ENCODE assay signal across 12 mouse cellular contexts in genomic region chr11:52005586-52005985, GRCm38 (mm10). TPM values are rescaled to one million over a fixed set of nuclear protein-coding genes. Genes with fewer than 3 reads are reported as not detected.
DNase-seq lines count a peak whose midpoint lies in the region; ATAC-seq lines count a peak whose summit lies in the region.
"Had no signal": no experiment of that assay in that cellular context is flagged by ENCODE, and none has a peak within 500 bp of the region (broad histone marks: within the 10 kb centered on the region; RNA-seq: fewer than 3 reads in every experiment).

No protein-coding gene starts in this region.

- peak overlapping the region; percentile 1; the same call in 1 of the 2 replicates for H3K9ac ChIP-seq in liver, embryonic 12.5 days
- H3K9ac ChIP-seq in forebrain, embryonic 12.5 days, result no peak overlapping the region
- H3K9ac ChIP-seq in neural tube, embryonic 15.5 days (replicated peaks), result 0 out of 2 replicates have a peak overlapping the region, but pooled peaks have one; percentile 4

- H3K4me3 ChIP-seq in liver, embryonic 12.5 days, result no peak overlapping the region
- H3K4me3 ChIP-seq in forebrain, embryonic 12.5 days (replicated peaks), result no peak overlapping the region
- H3K4me3 ChIP-seq in neural tube, embryonic 15.5 days (replicated peaks), result no peak overlapping the region; the same call in 1 of the 2 replicates

- no peak overlapping the region for H3K27ac ChIP-seq in liver, embryonic 12.5 days
- H3K27ac ChIP-seq in forebrain, embryonic 12.5 days, result no peak overlapping the region
- no peak overlapping the region for H3K27ac ChIP-seq in neural tube, embryonic 15.5 days (replicated peaks)
- H3K27ac ChIP-seq: lung, embryonic 15.5 days had no signal

- H3K4me1 ChIP-seq in liver, embryonic 12.5 days, result peaks cover 47% of the 10 kb centered on the region
- peaks cover 23% of the 10 kb centered on the region for H3K4me1 ChIP-seq in forebrain, embryonic 12.5 days
- H3K4me1 ChIP-seq in neural tube, embryonic 15.5 days, result peaks cover 28% of the 10 kb centered on the region

- no peaks in the 10 kb centered on the region for H3K9me3 ChIP-seq in liver, embryonic 12.5 days (replicated peaks)
- H3K9me3 ChIP-seq in forebrain, embryonic 12.5 days, result no peaks in the 10 kb centered on the region
- no peaks in the 10 kb centered on the region for H3K9me3 ChIP-seq in neural tube, embryonic 15.5 days (replicated peaks)
- H3K9me3 ChIP-seq: lung, embryonic 15.5 days had no signal

- no peaks in the 10 kb centered on the region for H3K27me3 ChIP-seq in liver, embryonic 12.5 days (replicated peaks)
- no peaks in the 10 kb centered on the region for H3K27me3 ChIP-seq in forebrain, embryonic 12.5 days
- no peaks in the 10 kb centered on the region for H3K27me3 ChIP-seq in neural tube, embryonic 15.5 days (replicated peaks)
- H3K27me3 ChIP-seq: lung, embryonic 15.5 days had no signal

- 49% methylated on average over 2 of the region's 2 CpGs for WGBS in liver, embryonic 12.5 days (ENCODE audit: insufficient replicate concordance)
- 78% methylated on average over 2 of the region's 2 CpGs for WGBS in forebrain, embryonic 12.5 days
- WGBS in neural tube, embryonic 15.5 days, result 54% methylated on average over 2 of the region's 2 CpGs

- DNase-seq in liver, result no peak
- DNase-seq in induced T-regulatory cell, adult 2 months (ENCODE audit: low read depth), result peak; percentile 66
- no peak for DNase-seq in ovary, adult 18-20 months (ENCODE audit: low spot score)
- DNase-seq in urinary bladder, postnatal 25 days (ENCODE audit: low spot score), result no peak
- DNase-seq: adrenal gland, postnatal 14 days; cerebellum, adult 2 months; thymus, postnatal 14 days had no signal

- H3K36me3 ChIP-seq in liver, embryonic 12.5 days, result no peaks in the 10 kb centered on the region
- H3K36me3 ChIP-seq in forebrain, embryonic 12.5 days (replicated peaks), result no peaks in the 10 kb centered on the region
- no peaks in the 10 kb centered on the region for H3K36me3 ChIP-seq in neural tube, embryonic 15.5 days
- H3K36me3 ChIP-seq: lung, embryonic 15.5 days had no signal

- no peak overlapping the region for H3K4me2 ChIP-seq in liver, embryonic 12.5 days
- H3K4me2 ChIP-seq in forebrain, embryonic 12.5 days, result 0 out of 2 replicates have a peak overlapping the region, but pooled peaks have one; percentile 10
- H3K4me2 ChIP-seq in neural tube, embryonic 15.5 days, result peak overlapping the region; percentile 25

- no peak for ATAC-seq in liver, embryonic 12.5 days
- no peak for ATAC-seq in forebrain, embryonic 12.5 days (ENCODE audit: low FRiP score)
- ATAC-seq in neural tube, embryonic 15.5 days (ENCODE audit: low FRiP score), result no peak

RNA-seq across cellular contexts. Expression of gene Cdkl3, which starts 1.6 kb away (rescaled TPM):
- polyA plus RNA-seq in liver, embryonic 12.5 days (2016; fragmentation: Nextera tagmentation; extraction: Ambion mirVana), result 2.1 and 2.6 TPM in 2 replicates
- polyA plus RNA-seq in forebrain, embryonic 12.5 days (2016; fragmentation: Nextera tagmentation; extraction: Ambion mirVana), result 16.1 and 16.2 TPM in 2 replicates
- polyA plus RNA-seq in neural tube, embryonic 15.5 days (2015; fragmentation: Nextera tagmentation; extraction: Ambion mirVana), result 21.1 and 27.4 TPM in 2 replicates
- polyA plus RNA-seq: erythroblast, embryonic 14.5 days had no signal

RNA-seq across cellular contexts. Expression of gene Ube2b, which starts 5.0 kb away (rescaled TPM):
- polyA plus RNA-seq in liver, embryonic 12.5 days (2016; fragmentation: Nextera tagmentation; extraction: Ambion mirVana), result 113 and 116 TPM in 2 replicates
- polyA plus RNA-seq in forebrain, embryonic 12.5 days (2016; fragmentation: Nextera tagmentation; extraction: Ambion mirVana), result 241 and 242 TPM in 2 replicates
- 220 and 226 TPM in 2 replicates for polyA plus RNA-seq in neural tube, embryonic 15.5 days (2015; fragmentation: Nextera tagmentation; extraction: Ambion mirVana)

RNA-seq across cellular contexts. Expression of gene Cdkn2aipnl, which starts 38.1 kb away (rescaled TPM):
- polyA plus RNA-seq in liver, embryonic 12.5 days (2016; fragmentation: Nextera tagmentation; extraction: Ambion mirVana), result 75.0 and 77.3 TPM in 2 replicates
- 114 and 122 TPM in 2 replicates for polyA plus RNA-seq in forebrain, embryonic 12.5 days (2016; fragmentation: Nextera tagmentation; extraction: Ambion mirVana)
- 124 and 129 TPM in 2 replicates for polyA plus RNA-seq in neural tube, embryonic 15.5 days (2015; fragmentation: Nextera tagmentation; extraction: Ambion mirVana)
